Comparison of ENCODE assay signal across 13 mouse cellular contexts in the genomic region with DNA sequence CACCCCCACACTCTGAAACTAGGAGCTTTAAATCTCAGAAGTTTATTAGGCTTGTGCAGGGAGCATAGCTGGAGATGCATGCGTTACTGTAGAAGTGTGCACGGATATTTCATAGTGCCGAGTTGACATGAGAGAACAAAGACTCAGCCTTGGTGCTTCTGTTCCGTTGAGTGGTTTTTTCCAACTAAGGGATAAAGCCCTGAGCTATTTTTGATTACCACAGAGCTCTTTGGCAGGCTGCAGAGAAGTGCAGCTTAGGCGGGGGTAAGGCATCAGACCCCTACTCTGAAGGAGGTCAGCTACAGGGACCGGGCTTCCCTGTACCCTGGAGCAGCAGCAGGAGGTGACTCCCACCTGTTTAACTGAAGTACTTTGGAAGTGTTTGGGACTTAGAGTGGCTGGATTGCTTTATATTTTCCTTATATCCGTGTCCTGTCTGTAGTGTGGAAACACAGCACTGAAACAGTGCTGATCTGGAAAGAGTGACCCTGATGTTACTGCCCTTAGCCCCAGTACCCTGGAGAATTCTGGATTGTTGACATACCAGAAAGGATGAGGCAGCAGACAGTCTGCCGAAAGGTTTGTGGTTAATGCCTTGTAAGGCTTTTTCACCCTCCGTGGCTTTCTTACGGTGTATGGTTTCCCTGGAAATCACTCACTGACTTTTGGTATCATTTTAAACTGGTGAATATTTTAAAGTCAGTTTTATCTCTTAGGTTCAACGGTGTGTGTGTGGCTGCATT. TPM values are rescaled to one million over a fixed set of nuclear protein-coding genes. Genes with fewer than 3 reads are reported as not detected.
DNase-seq lines count a peak whose midpoint lies in the region; ATAC-seq and TF ChIP-seq lines count a peak whose summit lies in the region.
"Had no signal": no experiment of that assay in that cellular context is flagged by ENCODE, and none has a peak within 500 bp of the region (broad histone marks: within the 10 kb centered on the region; RNA-seq: fewer than 3 reads in every experiment).

No protein-coding gene starts in this region.

- H3K36me3 ChIP-seq in heart, embryonic 10.5 days, result no peaks in the 10 kb centered on the region
- no peaks in the 10 kb centered on the region for H3K36me3 ChIP-seq in midbrain, embryonic 10.5 days
- no peaks in the 10 kb centered on the region for H3K36me3 ChIP-seq in midbrain, embryonic 11.5 days (ENCODE audit: control insufficient read depth, insufficient read depth, low read length)
- H3K36me3 ChIP-seq in heart, embryonic 12.5 days, result no peaks in the 10 kb centered on the region
- H3K36me3 ChIP-seq in myocyte (ENCODE audit: control insufficient read depth, insufficient read depth), result no peaks in the 10 kb centered on the region

- ATAC-seq in midbrain, embryonic 11.5 days (ENCODE audit: low FRiP score), result no peak
- peak; percentile 27 for ATAC-seq in heart, embryonic 12.5 days (ENCODE audit: insufficient number of reproducible peaks, low FRiP score)

- peaks cover 5% of the 10 kb centered on the region for H3K79me2 ChIP-seq in myocyte (ENCODE audit: control insufficient read depth, insufficient read depth)

- no peaks in the 10 kb centered on the region for H3K27me3 ChIP-seq in heart, embryonic 10.5 days (ENCODE audit: insufficient read depth, poor library complexity, severe bottlenecking)
- peaks cover 39% of the 10 kb centered on the region for H3K27me3 ChIP-seq in midbrain, embryonic 10.5 days (ENCODE audit: low read depth, poor library complexity, severe bottlenecking)
- peaks cover 22% of the 10 kb centered on the region for H3K27me3 ChIP-seq in midbrain, embryonic 11.5 days (ENCODE audit: control insufficient read depth, insufficient read depth, low read length)
- no peaks in the 10 kb centered on the region for H3K27me3 ChIP-seq in heart, embryonic 12.5 days (replicated peaks)
- H3K27me3 ChIP-seq in myocyte (ENCODE audit: control insufficient read depth, insufficient read depth, insufficient read length), result no peaks in the 10 kb centered on the region

- H3K4me1 ChIP-seq in heart, embryonic 10.5 days, result peaks cover 39% of the 10 kb centered on the region
- H3K4me1 ChIP-seq in midbrain, embryonic 10.5 days, result peaks cover 36% of the 10 kb centered on the region
- peaks cover 5% of the 10 kb centered on the region for H3K4me1 ChIP-seq in midbrain, embryonic 11.5 days (ENCODE audit: control insufficient read depth, insufficient read depth, low read length)
- H3K4me1 ChIP-seq in heart, embryonic 12.5 days (replicated peaks), result peaks cover 46% of the 10 kb centered on the region

- no peak for TF ChIP-seq POLR2A in myocyte (IDR thresholded peaks at IDR 0.05; ENCODE audit: insufficient read length, low read depth)

- intact Hi-C loops in left cerebral cortex, postnatal 4 days (cut with DNase I), result no loop called here

- peak overlapping the region; percentile 89 for H3K4me3 ChIP-seq in heart, embryonic 10.5 days
- H3K4me3 ChIP-seq in midbrain, embryonic 10.5 days, result no peak overlapping the region
- H3K4me3 ChIP-seq in midbrain, embryonic 11.5 days (ENCODE audit: low read depth, low read length), result no peak overlapping the region
- H3K4me3 ChIP-seq in heart, embryonic 12.5 days, result peak overlapping the region; percentile 91
- peak overlapping the region; percentile 32 for H3K4me3 ChIP-seq in myocyte

- H3K9ac ChIP-seq in midbrain, embryonic 11.5 days (ENCODE audit: low read length), result no peak overlapping the region
- peak overlapping the region; percentile 71 for H3K9ac ChIP-seq in heart, embryonic 12.5 days

- H3K27ac ChIP-seq in heart, embryonic 10.5 days, result peak overlapping the region; percentile 93
- H3K27ac ChIP-seq in midbrain, embryonic 10.5 days (replicated peaks), result no peak overlapping the region
- H3K27ac ChIP-seq in midbrain, embryonic 11.5 days (ENCODE audit: low read depth, low read length), result no peak overlapping the region
- H3K27ac ChIP-seq in heart, embryonic 12.5 days (ENCODE audit: poor library complexity, severe bottlenecking), result peak overlapping the region; percentile 98
- H3K27ac ChIP-seq: macrophage had no signal

- H3K4me2 ChIP-seq in midbrain, embryonic 11.5 days, result no peak overlapping the region
- H3K4me2 ChIP-seq in heart, embryonic 12.5 days, result peak overlapping the region; percentile 71
- peak overlapping the region; percentile 97 for H3K4me2 ChIP-seq in myocyte (ENCODE audit: low read depth)

- 11% methylated on average over 11 of the region's 11 CpGs for whole genome bisulfite sequencing in heart, embryonic 10.5 days
- WGBS in midbrain, embryonic 10.5 days, result 22% methylated on average over 11 of the region's 11 CpGs
- 20% methylated on average over 11 of the region's 11 CpGs for WGBS in midbrain, embryonic 11.5 days
- WGBS in heart, embryonic 12.5 days, result 9% methylated on average over 11 of the region's 11 CpGs

- H3K9me3 ChIP-seq in heart, embryonic 10.5 days, result no peaks in the 10 kb centered on the region
- H3K9me3 ChIP-seq in midbrain, embryonic 10.5 days (replicated peaks), result no peaks in the 10 kb centered on the region
- no peaks in the 10 kb centered on the region for H3K9me3 ChIP-seq in midbrain, embryonic 11.5 days (ENCODE audit: control insufficient read depth, low read length)
- H3K9me3 ChIP-seq in heart, embryonic 12.5 days (replicated peaks), result no peaks in the 10 kb centered on the region

- H3ac ChIP-seq in myocyte (ENCODE audit: control insufficient read depth, insufficient read length), result no peak overlapping the region

- DNase-seq in heart, embryonic 10.5 days (ENCODE audit: low spot score), result no peak
- no peak for DNase-seq in heart, adult 8-10 months (ENCODE audit: low spot score)
- DNase-seq in midbrain, embryonic 10.5 days (ENCODE audit: low spot score), result peak; percentile 19
- DNase-seq in midbrain, embryonic 11.5 days (ENCODE audit: low spot score, missing footprints), result no peak
- no peak for DNase-seq in left cerebral cortex, postnatal 4 days
- DNase-seq in right cerebral cortex, adult 18-20 months, result no peak
- DNase-seq: cerebellum, postnatal 25 days; gastrocnemius, postnatal 10 days; kidney, adult 18-20 months; right cerebral cortex, postnatal 25 days had no signal

TF ChIP-seq in myocyte, 11 proteins besides CTCF, POLR2A, EP300 and RAD21:
- TF ChIP-seq SRF (IDR thresholded peaks at IDR 0.05; ENCODE audit: control insufficient read depth, insufficient read length, low read depth) (peak; percentile 79), MYOD1 (IDR thresholded peaks at IDR 0.05; ENCODE audit: control insufficient read depth in 1 of 3, insufficient read length in 2 of 3, low read depth in 2 of 3) (no peak), USF1 (IDR thresholded peaks at IDR 0.05; ENCODE audit: low read depth) (no peak)
TF ChIP-seq in myocyte: peak in this region for 1.

RNA-seq across cellular contexts. Expression of a gene that starts 2.7 kb away (rescaled TPM):
- 66.8 and 109 TPM in 2 replicates for polyA plus RNA-seq in heart, embryonic 10.5 days (2016; fragmentation: Nextera tagmentation; extraction: Ambion mirVana)
- total RNA-seq in heart, adult 8-10 months (2022), result 100 to 1,000 TPM; 140 to 155 (median 148) TPM
- polyA plus RNA-seq in midbrain, embryonic 10.5 days (2016; fragmentation: Nextera tagmentation; extraction: Ambion mirVana), result 5.4 and 7.3 TPM in 2 replicates
- polyA plus RNA-seq in midbrain, embryonic 11.5 days (2014; fragmentation: Nextera tagmentation; extraction: Ambion mirVana), result 4.2 and 5.5 TPM in 2 replicates
- polyA plus RNA-seq in heart, embryonic 12.5 days (2016; fragmentation: Nextera tagmentation; extraction: Ambion mirVana), result 131 and 133 TPM in 2 replicates
- 9.1 TPM for polyA plus RNA-seq in myocyte (2012; fragmentation: generic; extraction: Trizol)
- total RNA-seq in left cerebral cortex, postnatal 4 days (2021), result 1 to 10 TPM; 1.7 to 1.9 TPM

Comparison
In these comparisons a context has a peak if more than half of its experiments do, and no peak if none do; other contexts are left out.
1. H3K27ac ChIP-seq: peak in heart, embryonic 10.5 days (single experiment) and heart, embryonic 12.5 days (single experiment); none in midbrain, embryonic 10.5 days (single experiment) and midbrain, embryonic 11.5 days (single experiment).
2. H3K4me3 ChIP-seq: peak in heart, embryonic 10.5 days (single experiment), heart, embryonic 12.5 days (single experiment) and myocyte (single experiment); none in midbrain, embryonic 10.5 days (single experiment) and midbrain, embryonic 11.5 days (single experiment).